Mouse (Mus musculus) lung, embryonic 14.5 days (tissue): Measurements from ENCODE around the gene Fam92b. TPM values are rescaled to one million over a fixed set of nuclear protein-coding genes. Genes with fewer than 3 reads are reported as not detected.

Source experiments
- ATAC-seq: fragments of 200-750 bp; cut with Nextera tagmentation; 2 replicates; pipeline ENCODE4 v1.8.0; 2017; ENCODE audit warnings: mild to moderate bottlenecking, moderate TSS enrichment, moderate library complexity; ENCODE audit not compliant: insufficient read depth
- DNase-seq: peaks from one replicate; pipeline ENCODE4 v3.0.0-alpha.2; 2015
- H3K27ac ChIP-seq: fragments of 300-500 bp; sonication (generic); 2 replicates; pipeline ENCODE4 v1.5.1; 2014; ENCODE audit warnings: low read depth, mild to moderate bottlenecking, moderate library complexity
- H3K27me3 ChIP-seq: fragments of 300-500 bp; sonication (generic); 2 replicates; pipeline ENCODE4 v1.6.1; 2014; ENCODE audit warnings: low read length, control low read depth; ENCODE audit not compliant: insufficient read depth
- H3K36me3 ChIP-seq: fragments of 300-500 bp; sonication (generic); 2 replicates; pipeline ENCODE4 v1.6.1; 2014; ENCODE audit warnings: control low read depth; ENCODE audit not compliant: insufficient read depth
- H3K4me1 ChIP-seq: fragments of 300-500 bp; sonication (generic); 2 replicates; pipeline ENCODE4 v1.6.1; 2014; ENCODE audit warnings: antibody characterized with exemption, control low read depth; ENCODE audit not compliant: insufficient read depth
- H3K4me2 ChIP-seq: fragments of 300-500 bp; sonication (generic); 2 replicates; pipeline ENCODE4 v1.6.1; 2014; ENCODE audit warnings: mild to moderate bottlenecking
- H3K4me3 ChIP-seq: fragments of 300-500 bp; sonication (generic); 2 replicates; pipeline ENCODE4 v1.5.1; 2014; ENCODE audit warnings: low read depth, low read length
- H3K9ac ChIP-seq: fragments of 300-500 bp; sonication (generic); 2 replicates; pipeline ENCODE4 v1.6.1; 2014
- H3K9me3 ChIP-seq: fragments of 300-500 bp; sonication (generic); 2 replicates; pipeline ENCODE4 v1.6.1; 2016; ENCODE audit warnings: low read depth, low read length, control low read depth
- CTCF ChIP-seq: IDR thresholded peaks from 2 replicates; pipeline ENCODE4 v1.5.1; 2016; ENCODE audit warnings: antibody characterized with exemption, low read depth
- WGBS: fragments of 180-500 bp; shearing (Covaris S2); extraction: QIAGEN DNeasy Blood & Tissue Kit; methylation state at CpG from one replicate; pipeline ENCODE4 v1.1.7; 2014; 5-methylcytosine and 5-hydroxymethylcytosine counted together
- polyA plus RNA-seq: library from polyadenylated mRNA; unstranded; fragments of >200 nt; fragmentation: Nextera tagmentation; extraction: Ambion mirVana; gene quantifications from 2 replicates; pipeline ENCODE4 v1.2.1, GENCODE M21; 2014

Fam92b gene
- polyA plus RNA-seq, 1 experiment from 2014 or later: not detected

- Histone ChIP-seq H3K4me3 (no peak overlapping the region), H3K27ac (peak overlapping the region; percentile 26; the same call in 1 of the 2 replicates)
- DNase-seq: no peak
Observed at GRCm38 (mm10) chr8:120215416-120216141, 38.3 kb upstream of the Fam92b start.

GRCm38 (mm10) chr8:120213939-120214338, 36.7 kb upstream of the Fam92b start:
- Histone ChIP-seq H3K4me2 (no peak overlapping the region), H3K27ac (no peak overlapping the region), H3K4me3 (no peak overlapping the region), H3K36me3 (no peaks in the 10 kb centered on the region), H3K9me3 (no peaks in the 10 kb centered on the region), H3K9ac (no peak overlapping the region), H3K27me3 (no peaks in the 10 kb centered on the region), H3K4me1 (peaks cover 25% of the 10 kb centered on the region)
- DNase-seq (no peak), ATAC-seq (no peak)
- no peak for TF ChIP-seq CTCF
- 63% methylated on average over 5 of the region's 5 CpGs for WGBS

More at GRCm38 (mm10) chr8:120215416-120216141, 38.3 kb upstream of the Fam92b start:
- peaks cover 25% of the 10 kb centered on the region for H3K4me1 ChIP-seq
- H3K27me3 ChIP-seq: no peaks in the 10 kb centered on the region
- no peak for ATAC-seq
- no peak overlapping the region for H3K9ac ChIP-seq
- 28% methylated on average over 7 of the region's 7 CpGs for WGBS
- no peak overlapping the region for H3K4me2 ChIP-seq
- H3K36me3 ChIP-seq: no peaks in the 10 kb centered on the region
- H3K9me3 ChIP-seq: no peaks in the 10 kb centered on the region
- no peak for TF ChIP-seq CTCF

- Histone ChIP-seq H3K4me3 (no peak overlapping the region), H3K4me2 (no peak overlapping the region), H3K4me1 (peaks cover 25% of the 10 kb centered on the region), H3K9me3 (no peaks in the 10 kb centered on the region), H3K9ac (no peak overlapping the region), H3K27me3 (no peaks in the 10 kb centered on the region), H3K36me3 (no peaks in the 10 kb centered on the region), H3K27ac (no peak overlapping the region)
- no peak for TF ChIP-seq CTCF
- 90% methylated on average over 3 of the region's 3 CpGs for WGBS
- ATAC-seq: no peak
- DNase-seq: no peak
Observed at GRCm38 (mm10) chr8:120213229-120213628, 36.0 kb upstream of the Fam92b start.

DNA sequence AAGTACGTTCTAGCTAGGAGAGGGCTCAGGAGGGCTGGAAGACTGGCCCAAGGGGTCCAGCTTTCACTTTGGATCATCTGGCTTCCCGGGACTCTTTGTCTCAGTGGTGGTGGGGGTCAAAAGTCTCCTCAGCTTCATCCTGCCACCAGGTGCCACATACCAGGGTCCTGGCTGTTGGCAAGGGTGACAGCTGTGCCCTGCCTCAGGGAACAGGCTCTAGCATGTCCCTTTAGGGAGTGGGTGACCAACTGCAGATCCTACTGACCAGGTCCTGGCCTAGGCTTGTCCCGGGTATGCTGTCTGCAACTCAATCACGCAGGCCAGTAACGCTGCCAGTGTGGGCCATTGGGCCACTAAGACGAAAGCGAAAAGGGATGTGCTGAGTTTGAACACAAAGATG, 35.3 kb upstream of the Fam92b start:
- 85% methylated on average over 7 of the region's 7 CpGs for WGBS
- no peaks in the 10 kb centered on the region for H3K27me3 ChIP-seq
- H3K4me2 ChIP-seq: no peak overlapping the region
- DNase-seq (no peak), ATAC-seq (no peak)
- no peaks in the 10 kb centered on the region for H3K9me3 ChIP-seq
- H3K36me3 ChIP-seq: no peaks in the 10 kb centered on the region
- no peak for TF ChIP-seq CTCF
- H3K27ac ChIP-seq: no peak overlapping the region
- peaks cover 21% of the 10 kb centered on the region for H3K4me1 ChIP-seq
- no peak overlapping the region for H3K4me3 ChIP-seq
- H3K9ac ChIP-seq: no peak overlapping the region

DNA sequence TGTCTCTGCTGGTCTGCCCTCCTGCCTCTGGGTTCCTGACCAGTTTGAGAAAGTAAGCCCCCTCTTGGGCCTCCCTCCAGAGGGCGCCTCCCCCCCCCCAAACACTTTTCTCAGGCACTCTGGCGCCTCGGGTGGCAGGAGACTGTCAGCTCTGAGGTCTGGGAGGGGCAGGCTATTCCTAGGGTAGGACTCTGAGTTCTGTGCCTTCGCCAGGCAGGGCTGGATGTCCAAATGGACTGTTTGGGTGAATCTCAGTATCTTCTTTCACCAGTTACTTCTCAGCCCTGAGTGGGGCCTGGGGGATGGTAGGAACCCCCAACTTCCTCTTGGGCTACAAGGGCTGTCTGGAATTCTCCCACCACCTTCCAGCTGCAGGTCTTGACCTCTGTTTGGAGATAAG, 34.1 kb upstream of the Fam92b start:
- DNase-seq: peak; percentile 61

GRCm38 (mm10) chr8:120208113-120208512, 30.8 kb upstream of the Fam92b start:
- ATAC-seq (no peak), DNase-seq (no peak)
- Histone ChIP-seq H3K9ac (no peak overlapping the region), H3K4me2 (no peak overlapping the region), H3K27ac (no peak overlapping the region), H3K27me3 (no peaks in the 10 kb centered on the region), H3K36me3 (no peaks in the 10 kb centered on the region), H3K4me1 (peaks cover 21% of the 10 kb centered on the region; the same call in 1 of the 2 replicates), H3K4me3 (no peak overlapping the region), H3K9me3 (no peaks in the 10 kb centered on the region)
- 31% methylated on average over 11 of the region's 11 CpGs for WGBS
- no peak for TF ChIP-seq CTCF

More for the DNA sequence above, 34.1 kb upstream of the Fam92b start:
- H3K9me3 ChIP-seq: no peaks in the 10 kb centered on the region
- no peak overlapping the region for H3K4me3 ChIP-seq
- H3K27ac ChIP-seq: no peak overlapping the region
- TF ChIP-seq CTCF: peak; percentile 55
- WGBS: 4% methylated on average over 4 of the region's 4 CpGs
- peak; percentile 19; the same call in 1 of the 2 replicates for ATAC-seq
- no peaks in the 10 kb centered on the region for H3K27me3 ChIP-seq
- no peak overlapping the region for H3K4me2 ChIP-seq
- H3K9ac ChIP-seq: no peak overlapping the region
- no peaks in the 10 kb centered on the region for H3K36me3 ChIP-seq
- H3K4me1 ChIP-seq: peaks cover 12% of the 10 kb centered on the region

DNA sequence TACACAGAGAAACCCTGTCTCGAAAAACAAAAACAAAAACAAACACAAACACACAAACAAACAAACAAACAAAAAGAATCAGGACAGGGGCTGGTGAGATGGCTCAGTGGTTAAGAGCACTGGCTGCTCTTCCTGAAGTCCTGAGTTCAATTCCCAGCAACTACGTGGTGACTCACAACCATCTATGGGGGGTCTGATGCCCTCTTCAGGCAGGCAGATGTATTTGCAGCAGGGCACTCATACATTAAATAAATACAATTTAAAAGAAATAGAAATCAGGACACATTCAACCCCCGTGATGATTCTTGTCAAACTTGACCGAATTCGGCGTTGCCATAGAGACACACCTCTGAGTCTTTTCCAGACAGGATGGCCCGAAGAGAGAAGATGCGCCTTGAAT, 30.1 kb upstream of the Fam92b start:
- H3K4me1 ChIP-seq: peaks cover 22% of the 10 kb centered on the region; the same call in 1 of the 2 replicates
- H3K4me3 ChIP-seq: no peak overlapping the region
- no peak overlapping the region for H3K27ac ChIP-seq
- no peaks in the 10 kb centered on the region for H3K9me3 ChIP-seq
- ATAC-seq (no peak), DNase-seq (no peak)
- TF ChIP-seq CTCF: 0 out of 2 replicates have a peak, but pooled peaks have one; percentile 32
- no peak overlapping the region for H3K4me2 ChIP-seq
- H3K27me3 ChIP-seq: no peaks in the 10 kb centered on the region
- H3K9ac ChIP-seq: no peak overlapping the region
- WGBS: 84% methylated on average over 8 of the region's 8 CpGs
- no peaks in the 10 kb centered on the region for H3K36me3 ChIP-seq
